ENCODE assay signal across 15 mouse cellular contexts in the genomic region with DNA sequence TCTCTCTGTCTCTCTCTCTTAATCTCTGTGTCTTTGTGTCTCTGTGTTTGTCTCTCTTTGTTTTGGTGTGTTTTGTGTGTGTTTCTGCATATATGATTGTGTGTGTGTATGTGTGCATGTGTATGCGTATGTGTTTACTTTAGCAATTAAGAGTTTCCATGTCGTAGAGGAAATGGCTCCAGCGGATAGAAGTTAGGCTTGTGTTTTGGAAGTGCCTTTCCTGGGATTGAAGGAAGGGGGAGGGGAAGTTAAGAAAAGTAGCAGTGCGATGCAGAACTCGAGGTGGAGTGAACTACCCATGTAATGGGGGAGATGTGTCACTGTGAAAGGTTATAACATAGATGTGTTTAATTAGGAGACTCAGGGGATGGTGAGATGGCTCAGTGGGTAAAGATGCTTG. TPM values are rescaled to one million over a fixed set of nuclear protein-coding genes. Genes with fewer than 3 reads are reported as not detected.
"Had no signal": no experiment of that assay in that cellular context is flagged by ENCODE, and none has a peak within 500 bp of the region (broad histone marks: within the 10 kb centered on the region; RNA-seq: fewer than 3 reads in every experiment).

No protein-coding gene starts in this region.

- DNase-seq: kidney, adult 2 months; kidney, postnatal 14 days; midbrain, embryonic 14.5 days; right cerebral cortex, adult 18-20 months; right cerebral cortex, postnatal 25 days; thymus, adult 18-20 months; thymus, postnatal 14 days had no signal

- ATAC-seq: liver, embryonic 12.5 days had no signal

- H3K4me2 ChIP-seq: kidney, embryonic 15.5 days; limb, embryonic 15.5 days; liver, embryonic 12.5 days; neural tube, embryonic 15.5 days had no signal

- H3K9ac ChIP-seq: kidney, embryonic 15.5 days; limb, embryonic 15.5 days; liver, embryonic 12.5 days; neural tube, embryonic 15.5 days had no signal

- H3K27me3 ChIP-seq: kidney, embryonic 15.5 days; limb, embryonic 15.5 days; liver, embryonic 12.5 days; neural tube, embryonic 15.5 days had no signal

- H3K4me3 ChIP-seq: kidney, embryonic 15.5 days; left cerebral cortex, adult 2 months; limb, embryonic 15.5 days; liver, embryonic 12.5 days; midbrain, embryonic 10.5 days; myocyte; neural tube, embryonic 15.5 days had no signal

- H3K27ac ChIP-seq: left cerebral cortex, adult 2 months; liver, embryonic 12.5 days; midbrain, embryonic 10.5 days; neural tube, embryonic 15.5 days had no signal

- H3K36me3 ChIP-seq: kidney, embryonic 15.5 days; limb, embryonic 15.5 days; liver, embryonic 12.5 days; midbrain, embryonic 10.5 days; neural tube, embryonic 15.5 days had no signal

- H3K9me3 ChIP-seq: kidney, embryonic 15.5 days; limb, embryonic 15.5 days; liver, embryonic 12.5 days; midbrain, embryonic 10.5 days; neural tube, embryonic 15.5 days had no signal

RNA-seq across cellular contexts. Expression of gene Usp29, which starts 48.8 kb away (rescaled TPM):
- total RNA-seq: megakaryocyte, adult 5-6 weeks had no signal
